Comparison of ENCODE assay signal across 8 mouse cellular contexts in the genomic region with DNA sequence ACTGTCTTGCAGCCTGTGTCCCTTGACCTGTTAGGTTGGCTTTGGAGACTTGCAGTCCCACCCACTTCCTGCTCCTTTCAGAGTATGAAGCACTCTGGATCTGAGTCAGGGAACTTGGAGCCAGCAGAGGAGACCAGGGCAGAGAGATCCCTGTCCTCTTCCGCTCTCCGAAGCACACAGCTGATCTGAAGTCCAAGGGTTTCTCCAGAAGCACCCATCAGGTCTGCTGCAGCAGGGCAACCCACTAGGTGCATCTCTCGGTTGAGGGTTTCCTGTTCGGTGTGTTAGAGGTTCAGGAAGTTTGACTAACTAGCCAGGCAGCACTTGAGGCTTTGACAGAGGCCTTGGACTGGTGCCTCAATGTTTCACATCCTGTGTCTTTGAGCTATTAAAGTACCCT. TPM values are rescaled to one million over a fixed set of nuclear protein-coding genes. Genes with fewer than 3 reads are reported as not detected.
DNase-seq lines count a peak whose midpoint lies in the region; ATAC-seq and TF ChIP-seq lines count a peak whose summit lies in the region.

No protein-coding gene starts in this region.

- DNase-seq in liver, adult 2 months (ENCODE audit: extremely low read depth, low read depth, low spot score): peak; percentile 47
- DNase-seq in liver: no peak
- DNase-seq in embryo, embryonic 10.5 days (ENCODE audit: low spot score): peak; percentile 23
- peak; percentile 54 for DNase-seq in lung, postnatal 14 days
- DNase-seq in left cerebral cortex, postnatal 25 days (ENCODE audit: low spot score in 2 of 2): no peak
- DNase-seq in urinary bladder, adult 18-20 months (ENCODE audit: low spot score in 2 of 2): no peak

- H3K9ac ChIP-seq in liver, adult 2 months (ENCODE audit: low read depth, low read length): no peak overlapping the region
- peak overlapping the region; percentile 83; the same call in 1 of the 2 replicates for H3K9ac ChIP-seq in intestine, postnatal 0 days (ENCODE audit: low read depth, low read length)

- no peaks in the 10 kb centered on the region for H3K9me3 ChIP-seq in intestine, postnatal 0 days (ENCODE audit: control insufficient read depth)

- WGBS in liver, adult 2 months: 29% methylated on average over 4 of the region's 4 CpGs
- WGBS in intestine, postnatal 0 days: 31% methylated on average over 4 of the region's 4 CpGs

- H3K4me1 ChIP-seq in liver, adult 2 months (ENCODE audit: control insufficient read depth, insufficient read depth, low read length): peaks cover 5% of the 10 kb centered on the region; the same call in 1 of the 2 replicates
- peaks cover 38% of the 10 kb centered on the region for H3K4me1 ChIP-seq in intestine, postnatal 0 days (replicated peaks; ENCODE audit: control insufficient read depth, insufficient read depth, low read length)

- H3K79me2 ChIP-seq in liver, adult 2 months (ENCODE audit: control insufficient read depth, insufficient read depth, low read length): no peaks in the 10 kb centered on the region; the same call in 1 of the 2 replicates

- no peaks in the 10 kb centered on the region for H3K27me3 ChIP-seq in liver, adult 2 months (ENCODE audit: control insufficient read depth, insufficient read depth, low read length)
- no peaks in the 10 kb centered on the region for H3K27me3 ChIP-seq in intestine, postnatal 0 days (replicated peaks; ENCODE audit: control insufficient read depth, insufficient read depth, low read length)

- TF ChIP-seq POLR2A in liver, adult 2 months (IDR thresholded peaks at IDR 0.05; ENCODE audit: extremely low read depth, insufficient read depth, low read length): no peak

- no peak for TF ChIP-seq CTCF in liver, adult 2 months (IDR thresholded peaks at IDR 0.05; ENCODE audit: low read depth, low read length)
- TF ChIP-seq CTCF in intestine, postnatal 0 days (IDR thresholded peaks at IDR 0.05; ENCODE audit: low read depth): no peak

- H3K36me3 ChIP-seq in liver, adult 2 months (ENCODE audit: control insufficient read depth, insufficient read depth, low read length): no peaks in the 10 kb centered on the region
- H3K36me3 ChIP-seq in intestine, postnatal 0 days (ENCODE audit: control insufficient read depth, insufficient read depth): peaks cover under 1% of the 10 kb centered on the region; the same call in 1 of the 2 replicates

- intact Hi-C loops in left cerebral cortex, postnatal 25 days (cut with DNase I): no loop called here

- H3K4me2 ChIP-seq in intestine, postnatal 0 days (replicated peaks; ENCODE audit: low read depth): peak overlapping the region; percentile 84

- H3K4me3 ChIP-seq in liver, adult 2 months (ENCODE audit: insufficient read depth, low read depth, low read length): no peak overlapping the region
- H3K4me3 ChIP-seq in intestine, postnatal 0 days (ENCODE audit: low read depth, low read length): peak overlapping the region; percentile 71

- H3K27ac ChIP-seq in liver, adult 2 months (replicated peaks; ENCODE audit: insufficient read depth, low read depth, low read length): peak overlapping the region; percentile 40
- peak overlapping the region; percentile 93 for H3K27ac ChIP-seq in intestine, postnatal 0 days (ENCODE audit: low read depth, low read length)

- 0 out of 2 replicates have a peak, but pooled peaks have one; percentile 6 for ATAC-seq in intestine, postnatal 0 days
- no peak for ATAC-seq in cerebellum, adult (ENCODE audit: insufficient number of reproducible peaks, low FRiP score, low TSS enrichment)

RNA-seq across cellular contexts. Expression of a gene that starts 2.0 kb away (rescaled TPM):
- total RNA-seq in liver, adult 2 months (2014; rRNA removed): 14.0 and 16.1 TPM in 2 replicates
- 13.0 and 13.5 TPM in 2 replicates for polyA plus RNA-seq in liver, adult 2 months (2012; rRNA removed)
- 571 and 641 TPM in 2 replicates for polyA plus RNA-seq in intestine, postnatal 0 days (2015; fragmentation: Nextera tagmentation; extraction: Ambion mirVana)
- 10 to 100 TPM; 12.5 to 17.5 TPM for total RNA-seq in left cerebral cortex, postnatal 25 days (2021)

RNA-seq across cellular contexts. Expression of a gene that starts 57.7 kb away (rescaled TPM):
- total RNA-seq in liver, adult 2 months (2014; rRNA removed): 12.3 and 13.0 TPM in 2 replicates
- 1.7 and 2.0 TPM in 2 replicates for polyA plus RNA-seq in liver, adult 2 months (2012; rRNA removed)
- polyA plus RNA-seq in intestine, postnatal 0 days (2015; fragmentation: Nextera tagmentation; extraction: Ambion mirVana): 5.0 and 5.2 TPM in 2 replicates
- total RNA-seq in left cerebral cortex, postnatal 25 days (2021): 10 to 100 TPM in 1 of 2 experiments, 1 to 10 TPM in 1; 9.6 to 10.3 TPM

Comparison
In these comparisons a context has a peak if more than half of its experiments do, and no peak if none do; other contexts are left out.
1. DNase-seq: peak in liver, adult 2 months (single experiment), embryo, embryonic 10.5 days (single experiment) and lung, postnatal 14 days (single experiment); none in liver (single experiment), left cerebral cortex, postnatal 25 days (0 of 2) and urinary bladder, adult 18-20 months (0 of 2).